Mouse (Mus musculus): ENCODE results near the gene Krt16. TPM values are rescaled to one million over a fixed set of nuclear protein-coding genes. Genes with fewer than 3 reads are reported as not detected.

Krt16 gene
- polyA plus RNA-seq (2012; ENCODE audit: insufficient read depth, low replicate concordance), result not detected in 2 replicates

- H3K4me3 ChIP-seq (replicated peaks), result no peak within 1 kb of the TSS
- peaks cover 2% of the 10 kb centered on the region for H3K4me1 ChIP-seq
- no peaks in the 10 kb centered on the region for H3K36me3 ChIP-seq (replicated peaks; ENCODE audit: low read length)
- TF ChIP-seq FLI1 (IDR thresholded peaks at IDR 0.05; ENCODE audit: low read length) (no peak), GATA1 (IDR thresholded peaks at IDR 0.05; ENCODE audit: borderline replicate concordance, low read length) (no peak)
- H3K9me3 ChIP-seq, result no peaks in the 10 kb centered on the region
- H3K27me3 ChIP-seq (replicated peaks), result peaks cover 15% of the 10 kb centered on the region
These were observed at the start of gene Krt16 for GRCm38 (mm10) chr11:100248852-100249465. Krt16 (minus strand) TSS chr11:100248902.

DNA sequence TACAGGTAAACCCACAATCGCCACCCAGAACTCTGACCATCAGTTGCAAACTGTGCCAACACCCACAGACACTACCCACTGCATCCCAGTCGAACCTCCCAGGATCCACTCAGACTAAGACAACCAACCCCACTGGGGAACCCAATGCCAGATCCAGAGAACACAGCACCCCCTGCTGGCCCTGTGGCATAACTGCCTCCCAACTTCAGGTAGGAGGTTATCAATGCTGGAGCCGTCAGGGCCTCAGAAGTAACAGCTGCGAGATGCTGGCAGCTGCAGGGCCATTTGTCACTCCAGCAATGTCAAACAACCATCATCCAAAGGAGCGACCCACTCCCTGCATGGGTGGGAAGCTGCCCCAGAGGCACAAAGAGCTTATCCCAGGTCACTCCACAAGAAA lies 49.1 kb upstream of the Krt16 start:
- peak overlapping the region; percentile 78 for H3K4me3 ChIP-seq (replicated peaks)
- peaks cover 13% of the 10 kb centered on the region for H3K27me3 ChIP-seq (replicated peaks)
- TF ChIP-seq GATA1 (IDR thresholded peaks at IDR 0.05; ENCODE audit: borderline replicate concordance, low read length), result no peak
- no peak for TF ChIP-seq FLI1 (IDR thresholded peaks at IDR 0.05; ENCODE audit: low read length)
- no peaks in the 10 kb centered on the region for H3K9me3 ChIP-seq
- H3K4me1 ChIP-seq, result peaks cover 26% of the 10 kb centered on the region
- no peaks in the 10 kb centered on the region for H3K36me3 ChIP-seq (replicated peaks; ENCODE audit: low read length)

DNA sequence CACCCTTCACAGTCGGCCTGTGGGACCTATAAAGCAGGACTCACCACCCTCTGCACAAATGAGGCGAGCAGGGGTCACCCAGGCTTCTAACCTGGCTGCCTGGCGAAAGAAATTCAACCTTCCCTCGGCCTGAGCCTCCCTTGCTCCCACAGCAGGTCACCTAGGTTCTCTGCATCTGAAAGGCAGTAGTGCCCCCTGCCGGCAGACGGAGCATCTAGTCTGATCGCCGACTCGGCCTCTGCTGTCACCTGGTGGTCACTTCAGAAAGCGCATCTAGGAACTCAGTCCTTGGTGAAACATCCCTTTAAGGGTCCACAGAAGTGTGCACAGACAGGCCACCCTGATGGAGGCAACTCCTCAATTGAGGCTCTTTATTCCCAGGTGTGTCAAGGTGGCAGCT lies 46.6 kb upstream of the Krt16 start:
- H3K9me3 ChIP-seq, result no peaks in the 10 kb centered on the region

DNA sequence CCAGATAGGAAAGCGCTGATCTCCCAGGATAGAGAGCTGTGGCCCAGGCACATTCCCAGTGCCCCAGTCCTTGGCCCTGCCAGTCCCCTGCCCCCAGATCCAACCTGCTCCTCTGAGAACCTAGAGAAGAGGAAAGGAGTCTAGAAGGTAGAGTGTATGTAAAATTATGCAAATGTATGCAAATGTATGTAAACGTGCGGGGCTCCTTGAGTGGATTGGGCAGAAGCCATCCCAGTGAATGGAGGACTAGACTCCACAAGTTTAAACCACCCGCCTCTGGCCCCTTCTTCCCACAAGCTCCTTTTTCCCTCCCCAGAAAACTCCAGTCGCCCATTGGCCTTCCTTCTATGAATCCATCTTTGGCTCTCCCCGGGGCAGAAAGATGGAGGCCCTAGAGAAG lies 44.2 kb upstream of the Krt16 start:
- H3K4me3 ChIP-seq (replicated peaks), result no peak overlapping the region
- H3K9me3 ChIP-seq, result no peaks in the 10 kb centered on the region
- H3K36me3 ChIP-seq (replicated peaks; ENCODE audit: low read length), result no peaks in the 10 kb centered on the region
- no peak for TF ChIP-seq GATA1 (IDR thresholded peaks at IDR 0.05; ENCODE audit: borderline replicate concordance, low read length)
- no peak for TF ChIP-seq FLI1 (IDR thresholded peaks at IDR 0.05; ENCODE audit: low read length)
- peaks cover 21% of the 10 kb centered on the region for H3K27me3 ChIP-seq (replicated peaks)
- H3K4me1 ChIP-seq, result peaks cover 45% of the 10 kb centered on the region

More for the DNA sequence above, 46.6 kb upstream of the Krt16 start:
- H3K36me3 ChIP-seq (replicated peaks; ENCODE audit: low read length), result no peaks in the 10 kb centered on the region
- peaks cover 45% of the 10 kb centered on the region for H3K4me1 ChIP-seq
- peak overlapping the region; percentile 3 for H3K4me3 ChIP-seq (replicated peaks)
- H3K27me3 ChIP-seq (replicated peaks), result peaks cover 11% of the 10 kb centered on the region
- TF ChIP-seq FLI1 (IDR thresholded peaks at IDR 0.05; ENCODE audit: low read length), result no peak
- TF ChIP-seq GATA1 (IDR thresholded peaks at IDR 0.05; ENCODE audit: borderline replicate concordance, low read length), result no peak

DNA sequence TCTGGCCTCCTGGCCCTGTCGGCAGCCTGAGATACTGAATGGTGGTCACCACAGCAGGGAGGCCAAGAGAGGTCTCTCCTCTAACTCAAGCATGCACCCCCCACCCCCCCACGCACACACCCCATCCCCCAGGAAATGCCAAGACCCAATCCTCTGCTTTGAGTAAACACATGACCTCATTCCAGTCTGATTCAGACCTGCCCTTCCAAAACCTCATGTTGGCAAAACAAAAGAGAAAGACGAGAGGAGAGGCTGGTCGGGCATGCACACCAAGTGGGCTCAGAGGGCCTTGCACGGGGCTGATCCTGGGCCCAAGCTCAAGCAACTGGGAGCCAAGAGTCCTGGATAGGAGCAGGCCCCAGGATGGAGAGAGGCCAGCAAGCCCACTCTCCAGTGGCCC lies 41.5 kb upstream of the Krt16 start:
- H3K27me3 ChIP-seq (replicated peaks), result peaks cover 34% of the 10 kb centered on the region
- H3K4me3 ChIP-seq (replicated peaks), result no peak overlapping the region
- no peaks in the 10 kb centered on the region for H3K9me3 ChIP-seq

DNA sequence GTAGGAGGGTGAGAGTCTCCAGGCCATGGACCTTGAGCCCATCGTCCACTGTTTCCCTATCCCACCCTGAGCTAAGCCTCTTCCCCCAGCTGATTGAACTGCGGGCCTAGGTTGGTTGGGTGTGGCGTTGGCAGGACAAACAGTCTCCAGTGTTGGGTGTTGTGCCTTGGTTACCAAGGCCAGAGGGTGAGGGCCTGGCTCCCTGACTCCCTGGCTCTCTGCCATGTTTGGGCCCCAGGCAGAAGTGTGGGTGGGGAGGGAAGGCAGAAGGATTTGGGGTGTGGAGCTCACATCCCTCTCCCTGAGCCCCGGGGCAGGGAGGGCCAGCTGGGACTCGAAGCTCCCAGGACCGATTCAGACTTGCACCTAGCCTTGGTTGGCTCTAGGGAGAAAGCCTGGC lies 40.2 kb upstream of the Krt16 start:
- no peaks in the 10 kb centered on the region for H3K9me3 ChIP-seq
- no peak for TF ChIP-seq FLI1 (IDR thresholded peaks at IDR 0.05; ENCODE audit: low read length)
- TF ChIP-seq GATA1 (IDR thresholded peaks at IDR 0.05; ENCODE audit: borderline replicate concordance, low read length), result no peak
- peaks cover 34% of the 10 kb centered on the region for H3K4me1 ChIP-seq
- H3K4me3 ChIP-seq (replicated peaks), result no peak overlapping the region
- peaks cover 45% of the 10 kb centered on the region for H3K27me3 ChIP-seq (replicated peaks)
- no peaks in the 10 kb centered on the region for H3K36me3 ChIP-seq (replicated peaks; ENCODE audit: low read length)

More for the DNA sequence above, 41.5 kb upstream of the Krt16 start:
- H3K36me3 ChIP-seq (replicated peaks; ENCODE audit: low read length), result no peaks in the 10 kb centered on the region
- peaks cover 37% of the 10 kb centered on the region for H3K4me1 ChIP-seq
- TF ChIP-seq GATA1 (IDR thresholded peaks at IDR 0.05; ENCODE audit: borderline replicate concordance, low read length), result no peak
- no peak for TF ChIP-seq FLI1 (IDR thresholded peaks at IDR 0.05; ENCODE audit: low read length)

- H3K4me3 ChIP-seq (replicated peaks), result no peak overlapping the region
- no peak for TF ChIP-seq FLI1 (IDR thresholded peaks at IDR 0.05; ENCODE audit: low read length)
- TF ChIP-seq GATA1 (IDR thresholded peaks at IDR 0.05; ENCODE audit: borderline replicate concordance, low read length), result no peak
These were observed 38.3 kb upstream of the Krt16 start for GRCm38 (mm10) chr11:100287024-100287423.

GRCm38 (mm10) chr11:100284988-100285387 lies 36.3 kb upstream of the Krt16 start:
- Histone ChIP-seq H3K27me3 (replicated peaks) (peaks cover 48% of the 10 kb centered on the region), H3K4me3 (replicated peaks) (no peak overlapping the region), H3K9me3 (no peaks in the 10 kb centered on the region), H3K4me1 (peaks cover 16% of the 10 kb centered on the region), H3K36me3 (replicated peaks; ENCODE audit: low read length) (no peaks in the 10 kb centered on the region)
- no peak for TF ChIP-seq GATA1 (IDR thresholded peaks at IDR 0.05; ENCODE audit: borderline replicate concordance, low read length)
- TF ChIP-seq FLI1 (IDR thresholded peaks at IDR 0.05; ENCODE audit: low read length), result no peak

More at GRCm38 (mm10) chr11:100287024-100287423, 38.3 kb upstream of the Krt16 start:
- Histone ChIP-seq H3K27me3 (replicated peaks) (peaks cover 40% of the 10 kb centered on the region), H3K9me3 (no peaks in the 10 kb centered on the region), H3K36me3 (replicated peaks; ENCODE audit: low read length) (no peaks in the 10 kb centered on the region), H3K4me1 (peaks cover 32% of the 10 kb centered on the region)

- H3K4me3 ChIP-seq (replicated peaks), result no peak overlapping the region
- H3K36me3 ChIP-seq (replicated peaks; ENCODE audit: low read length), result no peaks in the 10 kb centered on the region
- peaks cover 9% of the 10 kb centered on the region; the same call in 1 of the 2 replicates for H3K4me1 ChIP-seq
- peaks cover 53% of the 10 kb centered on the region for H3K27me3 ChIP-seq (replicated peaks)
- TF ChIP-seq GATA1 (IDR thresholded peaks at IDR 0.05; ENCODE audit: borderline replicate concordance, low read length) (no peak), FLI1 (IDR thresholded peaks at IDR 0.05; ENCODE audit: low read length) (no peak)
- H3K9me3 ChIP-seq, result no peaks in the 10 kb centered on the region
These were observed 33.8 kb upstream of the Krt16 start for GRCm38 (mm10) chr11:100282549-100282948.
